ENCODE assay signal across 9 mouse cellular contexts in genomic region chr12:109541540-109541899, GRCm38 (mm10). TPM values are rescaled to one million over a fixed set of nuclear protein-coding genes. Genes with fewer than 3 reads are reported as not detected.
A peak's percentile ranks its signal among the peaks of the same experiment; 100 is the strongest.
DNase-seq lines count a peak whose midpoint lies in the region; ATAC-seq lines count a peak whose summit lies in the region.
"Had no signal": no experiment of that assay in that cellular context is flagged by ENCODE, and none has a peak within 500 bp of the region (broad histone marks: within the 10 kb centered on the region; RNA-seq: fewer than 3 reads in every experiment).

No protein-coding gene starts in this region.

- peak overlapping the region; percentile 49 for H3K4me3 ChIP-seq in heart, embryonic 15.5 days
- H3K4me3 ChIP-seq in embryonic facial prominence, embryonic 11.5 days (ENCODE audit: low read depth, low read length) = peak overlapping the region; percentile 50
- H3K4me3 ChIP-seq in hindbrain, embryonic 14.5 days (replicated peaks; ENCODE audit: low read length) = peak overlapping the region; percentile 57
- H3K4me3 ChIP-seq in midbrain, embryonic 12.5 days = peak overlapping the region; percentile 48

- DNase-seq in heart, postnatal 25 days (ENCODE audit: low spot score) = no peak
- DNase-seq in embryonic facial prominence, embryonic 11.5 days (ENCODE audit: low spot score) = no peak
- peak; percentile 44 for DNase-seq in hindbrain, embryonic 14.5 days (ENCODE audit: low spot score)
- no peak for DNase-seq in frontal cortex, adult 2 months (ENCODE audit: extremely low spot score in 1 of 2, low spot score in 1 of 2)
- DNase-seq in thymus, adult 18-20 months = no peak
- DNase-seq in thymus, postnatal 14 days = no peak

- H3K36me3 ChIP-seq in heart, embryonic 15.5 days = no peaks in the 10 kb centered on the region
- H3K36me3 ChIP-seq in embryonic facial prominence, embryonic 11.5 days (replicated peaks; ENCODE audit: control insufficient read depth, insufficient read depth, low read depth, low read length) = no peaks in the 10 kb centered on the region
- H3K36me3 ChIP-seq in hindbrain, embryonic 14.5 days (replicated peaks; ENCODE audit: control insufficient read depth, insufficient read depth) = peaks cover 19% of the 10 kb centered on the region
- 0 out of 2 replicates have a peak, but pooled peaks cover 2% of the 10 kb centered on the region for H3K36me3 ChIP-seq in midbrain, embryonic 12.5 days

- peak overlapping the region; percentile 61 for H3K4me2 ChIP-seq in heart, embryonic 15.5 days
- H3K4me2 ChIP-seq in embryonic facial prominence, embryonic 11.5 days (ENCODE audit: low read depth, low read length) = peak overlapping the region; percentile 39
- H3K4me2 ChIP-seq in hindbrain, embryonic 14.5 days (replicated peaks) = peak overlapping the region; percentile 51
- peak overlapping the region; percentile 50 for H3K4me2 ChIP-seq in midbrain, embryonic 12.5 days (replicated peaks)

- intact Hi-C loops in heart, postnatal 25 days (cut with DNase I) = no loop called here

- no peaks in the 10 kb centered on the region for H3K4me1 ChIP-seq in heart, embryonic 15.5 days (replicated peaks)
- peaks cover under 1% of the 10 kb centered on the region; the same call in 1 of the 2 replicates for H3K4me1 ChIP-seq in embryonic facial prominence, embryonic 11.5 days (ENCODE audit: control insufficient read depth, insufficient read depth, low read length)
- H3K4me1 ChIP-seq in hindbrain, embryonic 14.5 days (replicated peaks; ENCODE audit: control insufficient read depth, insufficient read depth, low read length) = no peaks in the 10 kb centered on the region
- peaks cover 12% of the 10 kb centered on the region for H3K4me1 ChIP-seq in midbrain, embryonic 12.5 days

- peak overlapping the region; percentile 40 for H3K9ac ChIP-seq in heart, embryonic 15.5 days
- H3K9ac ChIP-seq in embryonic facial prominence, embryonic 11.5 days (replicated peaks; ENCODE audit: low read length) = peak overlapping the region; percentile 66
- H3K9ac ChIP-seq in hindbrain, embryonic 14.5 days = peak overlapping the region; percentile 93
- H3K9ac ChIP-seq in midbrain, embryonic 12.5 days (replicated peaks) = peak overlapping the region; percentile 67

- no peaks in the 10 kb centered on the region for H3K27me3 ChIP-seq in heart, embryonic 15.5 days
- no peaks in the 10 kb centered on the region for H3K27me3 ChIP-seq in embryonic facial prominence, embryonic 11.5 days (ENCODE audit: control insufficient read depth, insufficient read depth, low read length)
- H3K27me3 ChIP-seq in hindbrain, embryonic 14.5 days (ENCODE audit: control insufficient read depth, insufficient read depth, low read length) = no peaks in the 10 kb centered on the region
- H3K27me3 ChIP-seq in midbrain, embryonic 12.5 days = peaks cover 10% of the 10 kb centered on the region

- WGBS in heart, embryonic 15.5 days = 48% methylated on average over 16 of the region's 16 CpGs
- 51% methylated on average over 16 of the region's 16 CpGs for WGBS in embryonic facial prominence, embryonic 11.5 days
- 44% methylated on average over 16 of the region's 16 CpGs for WGBS in hindbrain, embryonic 14.5 days
- 33% methylated on average over 16 of the region's 16 CpGs for whole genome bisulfite sequencing in midbrain, embryonic 12.5 days

- H3K9me3 ChIP-seq in heart, embryonic 15.5 days (replicated peaks) = peaks cover 23% of the 10 kb centered on the region; the same call in 1 of the 2 replicates
- H3K9me3 ChIP-seq in embryonic facial prominence, embryonic 11.5 days (replicated peaks; ENCODE audit: control insufficient read depth, low read length) = peaks cover 16% of the 10 kb centered on the region
- peaks cover 20% of the 10 kb centered on the region for H3K9me3 ChIP-seq in hindbrain, embryonic 14.5 days (ENCODE audit: control insufficient read depth, low read length)
- peaks cover 53% of the 10 kb centered on the region for H3K9me3 ChIP-seq in midbrain, embryonic 12.5 days

- peak overlapping the region; percentile 27; the same call in 1 of the 2 replicates for H3K27ac ChIP-seq in heart, embryonic 15.5 days
- H3K27ac ChIP-seq in embryonic facial prominence, embryonic 11.5 days (replicated peaks; ENCODE audit: low read depth, low read length) = no peak overlapping the region
- H3K27ac ChIP-seq in hindbrain, embryonic 14.5 days = peak overlapping the region; percentile 90
- H3K27ac ChIP-seq in midbrain, embryonic 12.5 days (replicated peaks) = 0 out of 2 replicates have a peak overlapping the region, but pooled peaks have one; percentile 4

- no peak for ATAC-seq in heart, embryonic 15.5 days (replicated peaks; ENCODE audit: insufficient number of reproducible peaks, insufficient read depth, low FRiP score, low read depth)
- no peak for ATAC-seq in embryonic facial prominence, embryonic 11.5 days (replicated peaks; ENCODE audit: insufficient number of reproducible peaks, low FRiP score, low TSS enrichment, low read depth)
- no peak for ATAC-seq in hindbrain, embryonic 14.5 days (ENCODE audit: low FRiP score)
- ATAC-seq in midbrain, embryonic 12.5 days (ENCODE audit: low FRiP score, low read depth) = no peak

RNA-seq across cellular contexts. Expression of gene Rtl1, which starts 58.6 kb away (rescaled TPM):
- polyA plus RNA-seq in heart, embryonic 15.5 days (2015; fragmentation: Nextera tagmentation; extraction: Ambion mirVana) = 0.47 and 0.71 TPM in 2 replicates
- under 1 TPM; 0.14 to 0.16 TPM for total RNA-seq in heart, postnatal 25 days (2021)
- polyA plus RNA-seq in embryonic facial prominence, embryonic 11.5 days (2014; fragmentation: Nextera tagmentation; extraction: Ambion mirVana) = 0.84 and 0.89 TPM in 2 replicates
- polyA plus RNA-seq in hindbrain, embryonic 14.5 days (2014; fragmentation: Nextera tagmentation; extraction: Ambion mirVana) = 1.4 and 1.8 TPM in 2 replicates
- polyA plus RNA-seq in midbrain, embryonic 12.5 days (2016; fragmentation: Nextera tagmentation; extraction: Ambion mirVana) = 1.1 and 1.2 TPM in 2 replicates
- 0.13 and 0.16 TPM in 2 replicates for polyA plus RNA-seq in frontal cortex, adult 2 months (2012; rRNA removed)
- total RNA-seq: megakaryocyte progenitor cell, adult 5-6 weeks had no signal

Comparison
In these comparisons a context has a peak if more than half of its experiments do, and no peak if none do; other contexts are left out.
1. H3K9ac ChIP-seq: peak in every context shown above with its lines; median percentile 93 in hindbrain, embryonic 14.5 days; 67 in midbrain, embryonic 12.5 days; 66 in embryonic facial prominence, embryonic 11.5 days; 40 in heart, embryonic 15.5 days.